Mouse (Mus musculus): Measurements from ENCODE around the gene Radil. TPM values are rescaled to one million over a fixed set of nuclear protein-coding genes. Genes with fewer than 3 reads are reported as not detected.

Gene Radil
- total RNA-seq, 1 experiment from 2014 or later, result 8.1 TPM

DNA sequence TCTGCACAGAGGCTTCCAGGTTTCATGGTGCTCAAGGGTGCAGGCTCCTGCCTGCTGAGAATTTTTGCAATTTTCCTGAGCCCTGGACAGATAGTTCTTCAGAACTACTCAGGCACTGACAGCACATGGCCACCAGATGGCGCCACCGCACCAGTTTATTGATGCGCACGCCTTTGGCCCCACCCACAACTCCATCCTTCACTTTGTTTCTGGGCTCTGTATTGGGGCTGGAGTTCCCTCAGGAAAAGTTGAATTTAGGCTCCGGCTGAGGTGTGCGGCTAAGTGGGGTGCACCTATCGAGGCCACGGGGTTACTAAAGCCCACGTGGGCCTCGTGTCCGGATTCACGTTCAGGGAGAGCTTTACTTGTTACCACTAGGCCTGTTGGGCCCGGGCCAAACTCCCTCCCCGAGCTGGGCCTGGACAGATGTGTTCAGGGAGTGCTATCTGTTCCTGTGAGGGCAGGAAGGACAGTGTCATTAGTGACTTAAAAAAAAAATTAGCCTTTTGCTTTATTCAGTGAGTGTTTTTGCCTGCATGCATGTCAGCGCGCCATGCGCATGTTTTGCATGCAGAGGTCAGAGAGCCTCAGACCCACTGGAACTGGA, 72.0 kb downstream of the Radil start:
- peak; percentile 89 for DNase-seq

DNA sequence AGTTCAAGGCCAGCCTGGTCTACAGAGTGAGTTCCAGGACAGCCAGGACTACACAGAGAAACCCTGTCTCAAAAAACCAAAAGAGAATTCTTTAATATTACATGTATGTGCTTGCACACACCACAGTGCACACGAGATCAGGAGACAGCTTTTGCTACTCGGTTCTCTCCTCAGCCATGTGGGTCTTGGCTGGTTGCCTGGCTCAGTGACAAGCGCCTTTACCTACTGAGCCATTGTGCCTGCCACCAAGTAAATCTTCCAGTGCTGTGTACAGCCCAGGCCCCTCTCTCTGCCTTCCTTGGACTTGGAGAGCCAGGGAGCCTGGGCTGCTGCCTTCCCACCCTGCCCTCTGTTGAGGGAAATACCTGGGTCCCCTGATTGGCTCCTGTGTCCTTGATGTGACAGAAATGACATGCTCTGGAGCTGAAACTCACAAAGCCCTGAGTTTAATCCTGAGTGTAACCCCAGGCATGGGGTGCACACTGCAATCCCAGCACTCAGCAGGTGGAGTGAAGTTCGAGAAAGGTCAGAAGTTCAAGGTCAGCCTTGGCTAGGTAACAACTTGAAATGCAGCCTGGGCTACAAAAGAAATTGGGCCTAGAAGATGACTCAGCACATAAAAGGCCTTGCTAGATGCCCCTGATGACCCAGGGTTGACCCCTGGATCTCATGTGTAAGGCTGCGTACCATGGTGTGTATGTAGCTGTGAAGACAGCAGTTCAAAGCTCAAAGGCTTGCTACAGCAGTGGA, 72.9 kb downstream of the Radil start:
- peak; percentile 42 for DNase-seq

GRCm38 (mm10) chr5:142477346-142477745, 73.6 kb downstream of the Radil start:
- peak; percentile 75 for DNase-seq

DNA sequence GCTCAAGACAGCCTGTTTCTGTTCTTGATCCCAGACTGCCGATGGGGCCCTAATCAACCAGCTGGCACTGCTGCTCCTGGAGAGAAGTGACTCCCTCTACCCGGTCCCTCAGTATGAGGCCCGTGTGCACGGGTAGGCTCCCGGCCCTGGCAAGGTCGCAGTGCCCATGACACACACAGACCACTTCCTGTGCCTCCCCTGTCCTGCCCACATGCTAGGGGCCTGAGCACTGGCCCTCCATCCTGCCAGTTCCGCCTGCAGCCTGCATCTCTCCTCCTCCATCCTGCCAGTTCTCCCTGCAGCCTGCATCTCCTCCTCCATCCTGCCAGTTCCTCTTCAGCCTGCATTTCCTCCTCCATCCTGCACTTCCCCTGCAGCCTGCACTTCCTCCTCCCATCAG, 75.2 kb downstream of the Radil start:
- no peak for DNase-seq

DNA sequence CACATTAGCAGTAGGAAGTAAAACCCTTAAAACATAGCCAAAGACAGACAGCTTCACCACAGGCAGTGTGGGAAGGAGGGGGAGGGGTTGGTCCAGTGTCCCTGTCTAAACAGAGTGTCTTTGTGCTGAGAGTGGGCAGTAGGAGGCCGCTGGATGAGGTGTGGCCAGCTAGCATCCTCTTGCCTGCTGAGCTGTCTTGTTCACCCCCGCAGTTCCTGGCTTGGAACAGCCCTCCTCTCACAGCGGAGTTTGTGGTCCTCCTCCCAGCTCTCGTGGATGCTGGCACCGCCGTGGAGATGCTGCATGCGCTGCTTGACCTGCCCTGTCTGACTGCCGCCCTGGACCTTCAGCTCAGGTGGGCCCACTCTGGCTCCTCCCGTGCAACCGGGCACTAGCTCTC, 77.2 kb downstream of the Radil start:
- DNase-seq, result no peak

DNA sequence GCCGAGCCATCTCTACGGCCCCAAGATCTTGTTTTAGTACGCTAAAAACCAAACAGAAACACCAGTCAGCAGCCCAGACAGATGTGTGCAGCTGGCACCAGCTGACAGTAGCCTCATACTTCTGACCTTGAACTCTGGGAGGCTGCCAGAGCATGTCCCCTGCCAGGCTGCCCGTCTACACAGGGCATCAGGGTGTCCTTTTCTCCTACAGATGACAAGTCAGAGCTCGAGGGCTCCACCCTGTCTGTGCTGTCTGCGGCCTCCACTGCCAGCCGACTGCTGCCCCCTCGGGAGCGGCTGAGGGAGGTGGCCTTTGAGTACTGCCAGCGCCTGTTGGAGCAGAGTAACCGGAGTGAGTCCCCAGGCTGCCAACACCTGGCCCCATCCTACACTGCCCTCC, 81.1 kb downstream of the Radil start:
- DNase-seq, result peak; percentile 64

DNA sequence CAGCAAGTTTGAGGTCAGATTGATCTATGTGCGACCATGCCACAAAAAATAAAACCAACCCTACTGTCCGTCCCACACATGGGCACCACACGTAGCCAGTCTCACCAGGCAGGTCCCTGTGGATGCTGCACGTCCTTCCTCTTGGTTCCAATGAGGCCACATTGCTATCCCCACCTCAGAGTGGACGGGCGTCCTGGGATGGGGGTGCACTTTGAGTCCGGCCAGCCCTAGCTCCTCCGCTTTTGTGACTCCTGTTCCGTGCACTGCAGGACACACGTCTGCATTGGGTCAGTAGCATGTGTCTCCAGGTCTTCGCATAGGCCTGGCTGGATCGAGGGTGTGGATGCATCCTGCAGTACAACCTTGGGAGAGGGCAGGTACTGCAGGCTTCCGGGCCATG, 82.5 kb downstream of the Radil start:
- no peak for DNase-seq

DNA sequence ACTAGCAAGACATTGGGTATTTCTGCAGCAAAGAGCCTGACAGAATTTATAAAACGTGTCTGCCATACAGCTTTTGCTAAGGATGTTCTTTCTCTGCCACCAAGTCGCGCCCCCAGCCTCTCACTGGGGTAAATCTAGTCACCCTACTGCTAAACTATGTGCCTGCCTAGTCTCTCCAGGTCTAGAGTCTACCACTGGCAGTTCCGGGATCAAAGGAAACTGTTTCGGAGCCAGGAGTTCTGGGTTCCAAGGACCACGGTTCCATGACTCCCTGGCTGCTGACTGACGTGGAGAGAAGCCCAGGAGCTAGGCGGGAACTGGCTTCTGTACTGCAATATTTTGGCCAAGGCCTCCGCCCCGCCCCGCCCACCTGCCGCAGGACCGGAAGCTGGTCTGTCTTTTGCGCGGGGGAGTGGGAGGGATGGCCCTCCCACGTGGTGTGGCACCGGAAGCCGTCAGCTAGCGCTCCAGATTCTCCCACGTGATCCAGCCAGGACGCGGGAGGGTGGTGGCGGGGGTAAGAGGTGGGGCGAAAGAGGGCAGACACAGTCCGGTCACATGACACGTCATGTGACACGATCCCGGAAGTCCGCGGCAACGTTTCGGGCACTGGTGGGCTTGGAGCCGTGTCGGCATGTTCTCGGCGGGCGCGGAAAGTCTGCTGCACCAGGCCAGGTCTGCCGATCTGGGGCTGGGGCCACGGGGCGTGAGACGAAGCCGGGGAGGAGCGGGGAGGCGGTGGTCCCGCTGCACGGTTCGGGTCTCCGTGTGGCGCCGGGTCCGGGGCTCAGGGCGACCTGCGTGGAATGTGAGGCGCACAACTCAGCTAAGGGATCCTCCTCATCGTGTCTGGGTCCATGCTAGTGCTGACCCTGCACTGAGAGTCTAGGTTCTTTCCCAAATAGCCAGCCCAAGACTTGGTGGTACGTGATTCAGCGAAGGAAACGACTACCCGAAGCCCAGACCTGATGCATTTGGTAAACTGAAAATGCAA, 87.1 kb downstream of the Radil start, which contains the start of gene Ap5z1:
Ap5z1 (plus strand) TSS at position 484 of the 994 bp plus-strand sequence.
- peak; percentile 95 for DNase-seq

DNA sequence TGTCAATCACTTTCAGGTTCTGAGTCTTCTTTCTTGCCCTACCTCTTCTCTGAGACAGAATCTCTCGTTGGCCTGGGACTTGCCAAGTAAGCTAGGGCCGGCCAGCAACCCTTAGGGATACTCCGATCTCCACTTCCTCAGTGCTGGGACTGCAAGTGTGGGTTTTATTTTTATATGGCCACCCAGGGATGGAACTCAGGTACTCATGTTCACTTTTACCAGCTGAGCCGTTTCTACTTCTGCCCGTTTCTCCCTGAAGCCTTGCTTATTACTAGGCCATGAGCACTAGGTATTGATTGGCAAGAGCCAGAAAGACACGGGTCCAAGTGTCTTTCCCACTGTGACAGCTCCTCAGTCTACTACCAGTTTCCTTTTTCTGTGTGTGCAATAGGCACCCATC, 87.9 kb downstream of the Radil start:
- no peak for DNase-seq

DNA sequence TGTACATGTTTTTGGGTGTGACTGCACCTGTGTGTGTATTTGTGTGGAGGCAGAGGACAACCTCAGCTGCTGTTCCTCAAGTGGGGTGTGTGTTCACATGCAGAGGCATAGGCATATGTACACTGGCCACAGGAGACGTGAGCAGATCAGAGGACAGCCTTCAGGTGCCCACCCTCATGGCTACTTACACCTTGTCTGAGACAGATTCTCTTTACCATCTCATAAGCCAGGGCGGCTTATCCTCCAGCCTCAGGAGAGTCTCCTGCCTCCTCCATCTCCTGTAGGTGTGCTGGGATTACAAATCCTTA, 88.3 kb downstream of the Radil start:
- DNase-seq, result no peak

DNA sequence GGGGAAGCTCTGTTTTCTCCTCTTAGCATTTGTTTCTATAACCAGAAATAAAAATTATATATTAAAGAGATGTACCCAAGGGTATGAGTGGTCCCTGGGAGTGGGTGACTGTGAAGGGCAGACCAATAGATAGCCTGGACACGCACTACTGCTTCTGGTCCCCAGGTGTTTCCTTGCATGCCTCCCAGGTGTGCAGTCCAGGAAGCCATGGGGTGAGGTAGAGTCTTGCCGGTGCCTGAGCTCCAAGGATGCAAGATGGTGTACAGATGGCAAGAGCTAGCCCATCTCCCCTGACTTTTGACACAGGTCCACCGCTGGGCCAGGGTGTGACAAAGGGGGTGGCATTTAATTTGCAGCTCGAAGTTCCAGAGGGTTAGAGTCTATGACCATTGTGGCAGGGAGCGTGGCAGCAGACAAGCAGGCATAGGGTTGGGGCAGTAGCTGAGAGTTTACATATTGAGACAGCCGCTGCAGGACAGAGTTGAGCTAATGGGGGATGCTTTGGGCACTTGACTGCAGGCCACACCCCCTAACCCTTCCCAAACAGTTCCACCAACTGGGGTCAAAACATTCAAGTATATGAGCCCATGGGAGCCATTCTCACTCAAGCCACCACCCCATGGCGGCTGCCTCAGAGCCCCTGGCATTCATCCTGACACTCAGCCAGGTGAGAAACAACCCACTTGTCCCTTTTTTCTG, 88.8 kb downstream of the Radil start:
- DNase-seq, result no peak

- DNase-seq, result no peak
Observed at GRCm38 (mm10) chr5:142459834-142460233, 91.1 kb downstream of the Radil start.

DNA sequence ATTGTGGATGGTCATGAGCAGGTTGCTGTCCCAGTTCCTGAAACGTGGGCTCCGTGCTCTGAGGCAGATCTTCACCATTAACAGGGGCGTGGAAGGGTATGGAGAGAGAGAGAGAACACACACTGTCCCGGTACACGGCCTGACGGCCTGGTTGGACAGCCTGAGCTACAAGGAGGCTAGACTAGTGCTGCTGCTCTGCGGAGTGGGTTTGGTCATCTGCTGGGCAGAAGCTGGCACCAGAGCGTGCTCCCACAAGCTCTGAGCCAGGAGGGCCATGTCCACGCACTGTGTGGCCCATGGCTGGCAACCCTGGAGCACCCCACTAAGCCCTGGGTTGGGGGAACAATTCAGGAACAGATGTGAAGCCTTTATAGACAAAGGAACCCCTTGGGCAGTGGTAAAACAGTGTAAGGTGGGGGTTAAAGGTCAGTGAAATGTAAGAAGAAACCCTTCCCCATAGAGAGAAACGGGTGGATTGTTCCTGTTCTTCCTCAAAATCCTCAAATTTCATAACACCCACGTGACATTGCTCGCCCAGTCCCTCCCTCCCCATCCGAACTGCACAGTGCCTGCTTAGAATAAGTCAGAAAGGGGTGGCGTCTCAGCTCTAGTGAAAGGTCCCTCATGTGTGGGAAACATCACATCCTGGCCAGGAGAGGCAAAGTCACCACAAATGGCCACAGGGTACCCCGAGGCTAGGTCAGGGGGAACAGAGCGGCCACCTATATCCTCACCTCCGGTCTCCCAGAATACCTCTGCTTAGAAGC, 91.9 kb downstream of the Radil start:
- no peak for DNase-seq

DNA sequence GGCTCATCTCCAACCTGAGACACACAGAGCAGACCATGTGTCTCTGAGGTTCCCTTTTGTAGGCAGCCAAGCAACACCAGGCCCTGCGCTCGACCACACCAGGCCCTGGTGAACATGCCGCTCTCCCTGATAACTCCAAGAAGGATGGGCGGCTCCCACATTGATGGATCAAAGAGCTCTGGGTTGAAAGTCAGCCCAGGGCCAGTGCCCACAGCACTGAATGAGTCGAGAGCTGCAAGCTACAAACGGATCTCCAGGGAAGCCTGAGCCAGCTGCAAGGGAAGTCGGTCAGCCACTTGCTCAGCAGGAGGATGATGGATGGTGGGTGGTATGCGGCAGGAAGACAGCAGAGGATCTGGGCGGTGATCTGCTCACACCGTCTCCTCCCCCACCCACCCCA, 93.6 kb downstream of the Radil start:
- no peak for DNase-seq

DNA sequence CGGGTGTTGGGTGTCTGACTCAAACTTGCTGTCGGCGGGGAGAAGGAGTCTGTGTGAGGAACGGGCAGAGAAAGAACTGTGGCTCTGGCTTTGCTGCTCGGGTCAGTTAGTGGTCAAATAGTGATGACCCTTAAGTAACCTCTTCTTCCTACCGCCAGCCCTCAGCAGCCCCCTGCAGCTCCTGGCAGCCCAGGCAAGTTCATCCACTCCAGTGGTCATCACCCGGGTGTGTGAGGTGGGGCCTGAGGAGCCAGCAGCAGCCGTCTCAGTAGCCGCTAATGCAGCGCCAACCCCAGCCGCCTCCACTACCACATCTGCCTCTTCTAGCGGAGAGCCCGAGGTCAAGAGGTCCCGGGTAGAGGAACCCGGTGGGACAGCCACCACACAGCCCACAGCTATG, 94.6 kb downstream of the Radil start:
- no peak for DNase-seq

DNA sequence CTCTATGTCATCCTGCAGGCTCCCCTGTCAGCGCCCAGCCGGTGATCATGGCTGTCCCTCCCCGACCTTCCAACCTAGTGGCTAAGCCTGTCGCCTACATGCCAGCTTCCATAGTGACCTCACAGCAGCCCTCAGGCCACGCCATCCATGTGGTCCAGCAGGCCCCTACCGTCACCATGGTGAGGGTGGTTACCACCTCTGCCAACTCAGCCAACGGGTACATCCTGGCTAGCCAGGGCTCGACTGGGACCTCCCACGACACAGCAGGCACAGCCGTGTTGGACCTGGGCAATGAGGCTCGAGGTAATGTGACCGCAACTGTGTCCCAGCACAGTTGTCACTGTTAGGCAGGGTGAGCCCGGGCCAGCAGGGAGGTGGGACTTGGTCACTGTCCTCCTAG, 97.2 kb downstream of the Radil start:
- no peak for DNase-seq

GRCm38 (mm10) chr5:142451759-142452158, 99.1 kb downstream of the Radil start:
- no peak for DNase-seq

DNA sequence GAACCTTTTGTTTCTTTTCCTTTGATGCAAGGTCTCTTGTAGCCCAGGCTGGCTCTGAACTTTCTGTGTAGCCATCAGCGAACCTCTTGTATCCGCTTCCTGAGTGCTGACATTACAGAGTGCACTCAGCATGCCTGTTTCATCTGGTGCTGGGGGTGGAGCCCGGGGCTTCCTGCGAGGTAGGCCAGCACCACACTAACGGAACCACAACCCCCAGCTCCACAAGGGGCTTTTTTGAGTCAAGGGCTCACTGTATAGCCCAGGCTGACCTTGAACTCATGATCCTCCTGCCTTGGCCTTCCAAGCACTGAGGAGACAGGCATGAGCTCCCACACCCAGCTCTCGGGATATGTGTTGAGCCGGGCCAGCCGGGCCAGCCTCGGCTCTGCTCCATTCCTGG, 100.1 kb downstream of the Radil start:
- DNase-seq, result no peak

GRCm38 (mm10) chr5:142448623-142449022, 102.3 kb downstream of the Radil start:
- DNase-seq, result no peak

DNA sequence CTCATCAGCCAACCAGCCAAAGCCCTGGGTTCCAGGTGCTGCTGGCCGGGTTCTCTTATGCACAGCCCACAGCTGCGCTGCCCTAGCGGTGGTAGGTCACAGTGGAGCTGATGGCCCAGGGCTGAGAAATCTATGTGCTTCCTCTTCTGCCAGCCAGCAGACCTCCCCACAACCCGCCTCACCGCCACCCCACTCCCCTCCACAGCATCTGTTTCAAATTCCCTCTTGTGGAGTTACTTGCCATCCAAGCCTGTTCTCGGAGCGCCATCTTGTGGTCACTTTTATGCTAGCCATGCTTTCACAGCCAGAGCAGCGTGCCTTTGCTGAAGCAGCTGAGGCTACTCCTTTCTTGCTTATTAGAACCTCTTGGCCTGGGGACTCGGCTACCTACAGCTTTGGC, 102.8 kb downstream of the Radil start:
- DNase-seq, result peak; percentile 86

GRCm38 (mm10) chr5:142445709-142446108, 105.2 kb downstream of the Radil start:
- DNase-seq, result no peak

All from adrenal gland, postnatal 25 days (tissue).